Mouse (Mus musculus) ZHBTc4 (cell line): ENCODE measurements around the gene Ift122.

Source experiments
- DNase-seq: peaks from one replicate; pipeline ENCODE4 v3.0.0-alpha.2; 2011; ENCODE audit warnings: low read depth, low spot score

Gene Ift122

DNA sequence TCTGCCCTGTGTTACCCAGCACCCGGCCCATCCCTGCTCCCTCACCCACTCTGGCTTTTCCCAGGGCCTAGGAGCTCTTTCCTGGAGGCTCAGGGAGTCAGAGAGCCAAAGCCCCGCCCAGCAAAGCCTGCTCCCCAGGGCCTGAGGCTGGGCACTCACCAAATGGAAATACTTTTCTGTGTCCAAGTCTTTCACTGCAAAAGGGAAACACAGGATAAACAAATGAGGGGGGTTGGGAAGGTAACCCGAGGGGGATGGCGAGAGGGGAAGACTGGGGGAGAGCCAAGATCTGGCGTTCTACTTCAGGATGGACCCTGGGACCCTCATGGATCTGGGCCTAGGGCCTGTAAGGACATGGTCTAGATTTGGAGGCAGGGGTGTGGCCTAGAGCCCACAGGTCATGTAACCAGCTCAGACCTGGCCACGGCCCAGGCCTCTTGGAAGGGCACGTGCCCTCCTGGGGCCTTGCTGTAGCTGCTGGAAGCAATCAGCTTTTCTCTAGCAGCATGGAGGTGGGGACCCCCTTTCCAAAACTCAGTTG, 106.0 kb downstream of the Ift122 start:
- DNase-seq = no peak

DNA sequence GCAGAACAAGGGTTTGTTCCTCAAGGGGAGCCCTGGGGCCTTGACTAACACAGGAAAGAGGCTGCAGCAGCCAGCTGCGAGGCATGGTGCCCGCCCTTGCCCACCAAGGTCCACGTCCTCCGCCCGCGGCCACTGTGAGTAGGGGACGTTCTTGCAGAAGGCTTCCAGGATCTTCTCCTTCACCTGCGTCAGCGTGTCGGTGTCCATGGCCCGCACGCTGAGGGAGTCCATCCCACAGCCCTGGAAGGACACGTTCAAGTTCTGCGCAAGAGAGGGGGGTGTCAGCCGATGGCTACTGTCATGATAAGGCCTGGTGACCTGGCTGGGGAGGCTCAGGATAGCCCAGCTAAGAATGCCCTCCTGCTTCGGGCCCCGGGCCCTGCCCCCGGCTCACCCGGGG, 107.1 kb downstream of the Ift122 start:
- DNase-seq = no peak

DNA sequence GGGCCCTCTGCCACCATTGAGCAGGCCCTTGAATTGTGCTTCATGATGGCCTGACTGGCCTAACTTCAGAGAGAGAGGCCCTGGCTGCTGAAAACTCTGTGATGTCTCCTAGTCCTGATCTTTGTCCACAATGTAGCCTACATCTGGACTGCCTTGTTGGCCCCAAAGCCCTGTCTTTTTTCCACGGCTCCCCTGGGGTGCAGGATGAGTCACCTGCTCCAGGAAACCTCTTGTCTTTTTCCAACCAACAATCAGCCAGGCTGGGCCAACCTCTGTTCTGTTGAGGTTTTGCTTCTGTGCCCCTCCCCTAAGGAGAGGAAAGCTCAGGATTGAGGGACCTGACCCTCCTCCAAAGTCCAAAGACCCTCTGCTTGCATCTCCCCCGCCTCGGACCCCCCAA, 108.5 kb downstream of the Ift122 start:
- DNase-seq = no peak

DNA sequence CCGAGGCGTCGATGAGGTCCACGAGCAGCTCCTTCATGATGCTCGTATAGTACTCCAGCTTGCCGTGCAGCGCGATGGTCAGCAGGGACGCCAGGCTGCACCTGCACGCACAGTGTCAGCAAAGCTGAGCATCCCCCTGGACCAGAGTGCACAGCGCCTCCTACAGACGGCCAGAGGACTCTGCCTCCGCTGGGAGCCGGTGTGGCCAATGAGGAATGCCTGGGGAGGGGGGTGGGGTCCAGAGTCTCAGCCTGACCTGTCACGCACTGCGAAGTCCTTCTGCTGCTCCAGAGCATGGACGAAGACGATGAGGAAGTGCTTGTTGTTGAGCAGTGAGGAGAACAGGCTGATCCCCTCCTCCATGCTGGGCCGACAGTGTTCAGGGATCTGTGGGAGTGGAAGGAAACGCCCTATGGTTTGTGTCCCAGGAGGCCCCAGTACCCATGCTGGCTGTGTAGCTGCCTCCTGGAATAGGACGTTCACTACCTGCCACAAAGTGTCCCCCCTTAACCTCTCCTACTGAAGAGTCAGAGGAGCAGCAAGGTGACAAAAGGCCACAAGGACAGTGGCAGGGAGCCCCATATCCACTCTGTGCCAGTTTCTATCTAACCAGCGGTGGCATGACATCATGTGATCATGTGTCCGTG, 109.3 kb downstream of the Ift122 start:
- peak; percentile 79 for DNase-seq

GRCm38 (mm10) chr6:115963656-115964055, 110.4 kb downstream of the Ift122 start:
- DNase-seq = no peak

DNA sequence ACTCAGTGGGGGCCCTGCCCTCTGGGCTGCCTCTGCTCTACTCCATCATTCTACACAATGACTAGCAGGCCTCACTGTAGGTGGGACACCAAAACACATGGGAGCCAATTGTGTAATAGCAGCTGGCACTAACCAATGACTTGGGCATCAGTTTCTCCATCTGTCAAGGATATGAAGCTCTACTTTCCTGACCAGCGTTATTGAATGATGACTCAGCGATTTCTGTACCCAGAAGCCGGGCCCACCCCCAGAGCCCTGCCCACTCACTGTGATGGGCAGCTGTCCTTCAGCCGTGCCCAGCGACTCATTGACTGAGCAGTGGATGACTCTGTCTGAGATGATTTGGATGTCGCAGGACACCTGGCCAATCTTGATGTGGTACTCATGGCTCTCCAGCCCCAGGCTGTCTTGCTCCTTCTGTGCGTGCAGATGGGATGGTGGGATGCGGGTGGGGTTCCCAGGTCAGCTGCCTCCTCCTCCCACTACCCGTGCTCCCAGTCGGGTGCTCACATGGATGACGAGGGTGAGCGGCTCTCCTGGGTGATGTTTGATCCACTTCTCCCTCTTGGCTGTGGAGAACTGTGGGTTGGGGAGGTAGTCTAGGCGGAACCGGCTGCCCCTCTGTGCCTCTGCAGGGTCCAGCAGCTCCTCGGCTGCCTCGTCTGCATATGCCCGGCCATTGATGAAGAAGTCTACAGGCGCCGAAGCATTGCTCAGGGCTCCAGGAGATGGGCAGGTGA, 113.1 kb downstream of the Ift122 start:
- no peak for DNase-seq

GRCm38 (mm10) chr6:115967291-115967880, 114.1 kb downstream of the Ift122 start:
- DNase-seq = no peak

DNA sequence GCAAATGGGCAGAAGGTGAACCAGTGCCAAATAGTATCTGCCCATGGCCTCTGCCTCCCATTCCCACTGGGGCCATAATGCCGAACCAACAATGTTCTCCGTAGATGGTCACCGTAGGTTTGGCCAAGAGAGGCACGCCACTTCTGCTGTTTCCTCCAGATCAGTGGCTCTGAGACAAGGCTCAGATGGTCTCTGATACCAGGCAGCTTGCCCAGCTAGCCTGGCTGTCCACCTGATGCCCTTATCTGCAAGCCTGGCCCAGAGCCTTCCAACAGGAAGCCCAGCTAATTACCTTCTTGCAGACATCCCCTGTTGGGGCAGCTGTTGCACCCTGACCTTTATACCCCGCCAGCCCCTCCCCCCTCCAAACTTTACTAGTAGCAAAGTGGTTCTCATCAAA, 114.8 kb downstream of the Ift122 start:
- no peak for DNase-seq

GRCm38 (mm10) chr6:115968700-115969099, 115.4 kb downstream of the Ift122 start:
- no peak for DNase-seq

DNA sequence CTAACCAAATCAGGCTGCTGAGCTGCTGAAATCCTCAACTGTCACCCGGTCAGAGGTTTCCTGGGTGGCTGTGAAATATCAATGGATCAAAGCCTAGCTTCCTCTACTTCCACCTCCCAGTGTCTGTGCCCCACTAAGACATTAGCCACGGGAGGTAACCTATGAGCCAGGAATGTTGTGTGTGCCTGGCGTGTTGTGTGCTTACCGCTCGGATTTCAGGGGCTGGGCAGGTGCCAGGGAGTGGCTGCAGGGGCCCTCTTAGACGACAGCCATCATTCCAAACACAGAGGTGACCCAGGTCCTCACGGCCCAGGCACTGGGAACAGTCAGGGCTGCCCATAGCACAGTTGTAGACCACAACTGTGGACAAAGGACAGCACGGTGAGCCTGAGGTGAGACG, 115.8 kb downstream of the Ift122 start:
- no peak for DNase-seq

GRCm38 (mm10) chr6:115969952-115970351, 116.7 kb downstream of the Ift122 start:
- no peak for DNase-seq

DNA sequence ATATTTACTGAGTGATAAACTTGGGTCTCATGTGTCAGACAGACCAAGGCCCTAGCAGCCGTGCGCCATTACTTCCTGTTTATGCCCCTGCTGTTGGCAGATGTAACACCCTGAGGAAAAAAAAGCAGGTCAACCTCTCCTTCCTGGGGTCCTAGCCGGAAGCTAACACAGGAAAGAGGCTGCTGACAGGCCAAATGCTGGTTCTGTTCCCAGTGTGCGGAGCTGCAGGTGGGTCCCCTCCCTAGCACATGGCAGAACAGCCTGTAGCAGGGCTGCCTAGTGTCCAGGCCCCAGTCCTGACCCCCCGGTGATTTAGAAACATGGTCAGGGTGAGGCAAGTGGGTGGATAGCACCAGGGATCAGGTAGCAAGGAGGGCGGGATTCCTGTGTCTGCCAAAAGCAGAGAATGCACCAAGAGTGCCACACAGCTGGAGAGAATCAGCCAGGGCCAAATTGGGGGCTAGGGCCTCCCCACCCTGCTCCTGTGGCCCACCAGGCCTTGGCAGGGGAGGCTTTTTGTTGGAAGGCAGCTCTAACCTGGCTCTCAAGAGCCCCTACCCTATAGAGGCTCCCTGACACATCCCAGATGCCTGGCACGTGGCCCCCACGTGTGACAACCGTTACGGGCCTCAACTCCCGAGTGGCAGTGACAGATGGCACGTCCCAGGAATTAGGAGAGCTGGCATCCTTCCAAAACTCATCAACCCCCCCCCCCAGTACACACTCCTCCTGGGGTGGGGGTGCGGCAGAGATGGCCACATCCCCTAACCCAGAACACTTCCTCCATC, 118.2 kb downstream of the Ift122 start:
- no peak for DNase-seq

GRCm38 (mm10) chr6:115972083-115972764, 119.0 kb downstream of the Ift122 start:
- no peak for DNase-seq

DNA sequence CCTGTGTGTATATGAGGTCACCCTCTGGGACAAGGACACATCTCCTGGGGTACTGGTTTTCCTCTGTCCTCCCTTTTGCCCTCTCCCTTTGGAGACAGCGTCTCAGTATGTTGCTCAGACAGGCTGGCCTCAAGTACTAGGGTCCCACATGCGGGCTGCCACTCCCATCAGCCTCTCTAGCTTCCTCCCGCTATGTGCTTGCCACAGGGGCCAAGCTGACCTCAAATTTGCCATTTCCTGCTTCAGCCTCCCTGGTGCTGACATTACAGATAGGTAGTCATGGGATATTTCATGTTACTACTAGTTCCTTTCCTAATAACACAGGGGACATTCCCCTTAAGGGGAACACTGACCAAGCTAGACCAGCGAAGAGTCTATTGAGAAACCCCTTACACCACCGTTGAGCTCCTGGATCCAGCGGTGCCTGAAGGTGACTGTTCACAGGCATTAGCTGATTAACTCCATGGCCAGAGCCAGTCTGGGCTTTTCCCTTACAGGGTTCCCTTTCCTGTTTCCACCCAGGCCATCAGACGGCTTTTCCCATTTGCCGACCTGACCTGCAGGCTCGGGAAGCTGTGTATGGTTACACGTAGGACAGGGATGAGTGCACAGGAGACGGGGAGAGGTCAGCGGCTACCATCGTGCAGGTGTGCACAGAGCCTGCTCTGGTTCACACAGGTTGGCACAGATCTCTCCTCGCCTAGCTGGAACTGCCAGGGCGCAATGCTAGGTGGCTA, 120.0 kb downstream of the Ift122 start:
- no peak for DNase-seq

GRCm38 (mm10) chr6:115973881-115974662, 120.8 kb downstream of the Ift122 start:
- no peak for DNase-seq

- DNase-seq = no peak
Observed at GRCm38 (mm10) chr6:115975606-115976005, 122.3 kb downstream of the Ift122 start.
